13 mouse cellular contexts compared by ENCODE assay signal in the genomic region with DNA sequence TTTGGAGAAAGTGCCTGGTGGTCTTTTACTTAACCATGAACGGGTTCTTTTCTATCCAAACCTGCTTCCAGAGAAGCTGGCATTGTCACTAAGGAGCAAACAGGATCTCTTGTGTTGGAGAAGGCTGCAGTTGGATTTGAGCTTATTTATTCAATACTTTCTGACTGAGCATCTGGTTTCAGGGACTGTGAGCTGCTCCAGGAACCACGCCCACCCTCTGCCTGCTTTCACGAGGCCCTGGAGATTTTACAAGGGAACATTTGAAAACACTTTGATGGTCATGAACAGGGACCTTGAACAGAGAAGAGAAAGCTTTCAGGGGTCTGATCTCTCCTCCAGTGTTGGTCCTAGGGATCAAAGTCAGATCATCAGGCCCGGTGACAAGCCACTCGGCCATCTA.
A peak's percentile ranks its signal among the peaks of the same experiment; 100 is the strongest.
DNase-seq lines count a peak whose midpoint lies in the region; ATAC-seq and TF ChIP-seq lines count a peak whose summit lies in the region.
"Had no signal": no experiment of that assay in that cellular context is flagged by ENCODE, and none has a peak within 500 bp of the region (broad histone marks: within the 10 kb centered on the region; RNA-seq: fewer than 3 reads in every experiment).

No protein-coding gene starts in this region.

- no peaks in the 10 kb centered on the region for H3K27me3 ChIP-seq in limb, embryonic 10.5 days (ENCODE audit: low read depth, poor library complexity, severe bottlenecking)
- no peaks in the 10 kb centered on the region for H3K27me3 ChIP-seq in lung, postnatal 0 days (replicated peaks; ENCODE audit: insufficient read depth, low read length)
- H3K27me3 ChIP-seq: neural tube, embryonic 12.5 days had no signal

- TF ChIP-seq CTCF in lung, postnatal 0 days (IDR thresholded peaks at IDR 0.05) = no peak

- H3K4me3 ChIP-seq in limb, embryonic 10.5 days = no peak overlapping the region
- H3K4me3 ChIP-seq in lung, postnatal 0 days (ENCODE audit: low read depth, low read length) = no peak overlapping the region
- H3K4me3 ChIP-seq: neural tube, embryonic 12.5 days had no signal

- H3K4me2 ChIP-seq in lung, postnatal 0 days (replicated peaks; ENCODE audit: low read depth, low read length) = no peak overlapping the region
- H3K4me2 ChIP-seq: hindbrain, embryonic 14.5 days; midbrain, embryonic 11.5 days; neural tube, embryonic 12.5 days had no signal

- 72% methylated on average over 5 of the region's 5 CpGs for WGBS in limb, embryonic 10.5 days
- 54% methylated on average over 5 of the region's 5 CpGs for WGBS in lung, postnatal 0 days

- no peak for TF ChIP-seq EP300 in lung, postnatal 0 days (IDR thresholded peaks at IDR 0.05)

- H3K36me3 ChIP-seq in limb, embryonic 10.5 days = no peaks in the 10 kb centered on the region
- H3K36me3 ChIP-seq in lung, postnatal 0 days (ENCODE audit: insufficient read depth, low read length) = no peaks in the 10 kb centered on the region
- H3K36me3 ChIP-seq: neural tube, embryonic 12.5 days had no signal

- H3K9me3 ChIP-seq in limb, embryonic 10.5 days (replicated peaks) = no peaks in the 10 kb centered on the region
- no peaks in the 10 kb centered on the region for H3K9me3 ChIP-seq in lung, postnatal 0 days (ENCODE audit: low read length)
- H3K9me3 ChIP-seq: neural tube, embryonic 12.5 days had no signal

- peak; percentile 29 for DNase-seq in layer of hippocampus, adult 9-11 months
- no peak for DNase-seq in layer of hippocampus, postnatal 36 days
- DNase-seq in gastrocnemius, adult 8-10 months (ENCODE audit: low spot score in 2 of 2) = peak; percentile 29 to 50
- no peak for DNase-seq in limb, embryonic 10.5 days (ENCODE audit: low spot score)
- DNase-seq in skeletal muscle tissue, adult 2 months (ENCODE audit: low read depth, low spot score) = peak; percentile 48
- no peak for DNase-seq in lung, postnatal 0 days (ENCODE audit: low spot score)
- DNase-seq: adrenal gland, adult 2 months; cerebellum, adult 11 months; thymus, adult 18-20 months had no signal

- ATAC-seq in inflammation-experienced regulatory T-cells, adult 6 months = no peak
- ATAC-seq in lung, postnatal 0 days = no peak

- H3K27ac ChIP-seq in limb, embryonic 10.5 days = peak overlapping the region; percentile 30; the same call in 1 of the 2 replicates
- no peak overlapping the region for H3K27ac ChIP-seq in lung, postnatal 0 days (ENCODE audit: low read length)
- H3K27ac ChIP-seq: hindbrain, embryonic 14.5 days; neural tube, embryonic 12.5 days had no signal

- H3K9ac ChIP-seq in lung, postnatal 0 days (replicated peaks; ENCODE audit: low read depth) = no peak overlapping the region
- H3K9ac ChIP-seq: hindbrain, embryonic 14.5 days; neural tube, embryonic 12.5 days had no signal

- peaks cover 51% of the 10 kb centered on the region for H3K4me1 ChIP-seq in limb, embryonic 10.5 days
- H3K4me1 ChIP-seq in lung, postnatal 0 days (ENCODE audit: insufficient read depth, low read depth, low read length) = peaks cover 13% of the 10 kb centered on the region; the same call in 1 of the 2 replicates

Comparison
In these comparisons a context has a peak if more than half of its experiments do, and no peak if none do; other contexts are left out.
1. DNase-seq: peak in layer of hippocampus, adult 9-11 months (single experiment), gastrocnemius, adult 8-10 months (2 of 2) and skeletal muscle tissue, adult 2 months (single experiment); none in layer of hippocampus, postnatal 36 days (0 of 2), limb, embryonic 10.5 days (single experiment) and lung, postnatal 0 days (single experiment).